Mouse (Mus musculus): Measurements from ENCODE around the gene Lrpprc.
"Not testable (repeated sequence)": the region's sequence is repeated elsewhere in the genome, so short reads cannot be mapped to it uniquely, and the experiment has no call there.

Lrpprc gene

GRCm38 (mm10) chr17:84790447-84791098, at the start of gene Lrpprc:
Lrpprc (minus strand) TSS chr17:84790789.
- in situ Hi-C loops (cut with MboI; ENCODE audit: low sequenced_read_pairs) = no loop called here

- in situ Hi-C loops (cut with MboI; ENCODE audit: low sequenced_read_pairs) = loop anchor here (25.0 kb wide), 1 partner anchor 800 kb away; no protein-coding TSS in a partner anchor
Observed at GRCm38 (mm10) chr17:84837780-84838179, 47.2 kb upstream of the Lrpprc start.

GRCm38 (mm10) chr17:84835249-84835648, 44.7 kb upstream of the Lrpprc start:
- in situ Hi-C loops (cut with MboI; ENCODE audit: low sequenced_read_pairs) = loop anchor here (25.0 kb wide), 1 partner anchor 802 kb away; no protein-coding TSS in a partner anchor

- in situ Hi-C loops (cut with MboI; ENCODE audit: low sequenced_read_pairs) = loop anchor here (25.0 kb wide), 1 partner anchor 805 kb away; no protein-coding TSS in a partner anchor
Observed at GRCm38 (mm10) chr17:84832346-84832745, 41.8 kb upstream of the Lrpprc start.

GRCm38 (mm10) chr17:84828301-84828700, 37.7 kb upstream of the Lrpprc start:
- in situ Hi-C loops (cut with MboI; ENCODE audit: low sequenced_read_pairs) = loop anchor here (25.0 kb wide), 1 partner anchor 809 kb away; no protein-coding TSS in a partner anchor

- in situ Hi-C loops (cut with MboI; ENCODE audit: low sequenced_read_pairs) = no loop called here
Observed at GRCm38 (mm10) chr17:84820603-84821002, 30.0 kb upstream of the Lrpprc start.

- in situ Hi-C loops (cut with MboI; ENCODE audit: low sequenced_read_pairs) = no loop called here
Observed at GRCm38 (mm10) chr17:84818390-84818789, 27.8 kb upstream of the Lrpprc start.

- in situ Hi-C loops (cut with MboI; ENCODE audit: low sequenced_read_pairs) = no loop called here
Observed at GRCm38 (mm10) chr17:84816014-84816461, 25.4 kb upstream of the Lrpprc start.

- in situ Hi-C loops (cut with MboI; ENCODE audit: low sequenced_read_pairs) = no loop called here
Observed at GRCm38 (mm10) chr17:84814905-84815304, 24.3 kb upstream of the Lrpprc start.

GRCm38 (mm10) chr17:84814192-84814591, 23.6 kb upstream of the Lrpprc start:
- in situ Hi-C loops (cut with MboI; ENCODE audit: low sequenced_read_pairs) = not testable (repeated sequence)

GRCm38 (mm10) chr17:84792006-84792405, 1.4 kb upstream of the Lrpprc start:
- in situ Hi-C loops (cut with MboI; ENCODE audit: low sequenced_read_pairs) = no loop called here

- in situ Hi-C loops (cut with MboI; ENCODE audit: low sequenced_read_pairs) = no loop called here
Observed at GRCm38 (mm10) chr17:84791156-84791555, 567 bp upstream of the Lrpprc start.

GRCm38 (mm10) chr17:84790043-84790442, 546 bp downstream of the Lrpprc start:
- in situ Hi-C loops (cut with MboI; ENCODE audit: low sequenced_read_pairs) = no loop called here

- in situ Hi-C loops (cut with MboI; ENCODE audit: low sequenced_read_pairs) = no loop called here
Observed at GRCm38 (mm10) chr17:84788376-84789125, 2.0 kb downstream of the Lrpprc start.

GRCm38 (mm10) chr17:84787477-84787876, 3.1 kb downstream of the Lrpprc start:
- in situ Hi-C loops (cut with MboI; ENCODE audit: low sequenced_read_pairs) = no loop called here

- in situ Hi-C loops (cut with MboI; ENCODE audit: low sequenced_read_pairs) = no loop called here
Observed at GRCm38 (mm10) chr17:84786911-84787310, 3.7 kb downstream of the Lrpprc start.

- in situ Hi-C loops (cut with MboI; ENCODE audit: low sequenced_read_pairs) = no loop called here
Observed at GRCm38 (mm10) chr17:84785176-84785575, 5.4 kb downstream of the Lrpprc start.

GRCm38 (mm10) chr17:84783491-84783890, 7.1 kb downstream of the Lrpprc start:
- in situ Hi-C loops (cut with MboI; ENCODE audit: low sequenced_read_pairs) = no loop called here

GRCm38 (mm10) chr17:84780321-84780720, 10.3 kb downstream of the Lrpprc start:
- in situ Hi-C loops (cut with MboI; ENCODE audit: low sequenced_read_pairs) = no loop called here

GRCm38 (mm10) chr17:84778477-84778978, 12.1 kb downstream of the Lrpprc start:
- in situ Hi-C loops (cut with MboI; ENCODE audit: low sequenced_read_pairs) = no loop called here

- in situ Hi-C loops (cut with MboI; ENCODE audit: low sequenced_read_pairs) = no loop called here
Observed at GRCm38 (mm10) chr17:84776362-84777000, 14.1 kb downstream of the Lrpprc start.

Measured in CH12F3 (cell line).